Mouse (Mus musculus) thymus, postnatal 4 days (tissue): ENCODE measurements around the gene Rufy4.
A peak's percentile ranks its signal among the peaks of the same experiment; 100 is the strongest.
"Not testable (repeated sequence)": the region's sequence is repeated elsewhere in the genome, so short reads cannot be mapped to it uniquely, and the experiment has no call there.

Experiments used
- DNase-seq: peaks from one replicate; pipeline ENCODE4 v3.0.0; 2021

The Rufy4 gene

DNA sequence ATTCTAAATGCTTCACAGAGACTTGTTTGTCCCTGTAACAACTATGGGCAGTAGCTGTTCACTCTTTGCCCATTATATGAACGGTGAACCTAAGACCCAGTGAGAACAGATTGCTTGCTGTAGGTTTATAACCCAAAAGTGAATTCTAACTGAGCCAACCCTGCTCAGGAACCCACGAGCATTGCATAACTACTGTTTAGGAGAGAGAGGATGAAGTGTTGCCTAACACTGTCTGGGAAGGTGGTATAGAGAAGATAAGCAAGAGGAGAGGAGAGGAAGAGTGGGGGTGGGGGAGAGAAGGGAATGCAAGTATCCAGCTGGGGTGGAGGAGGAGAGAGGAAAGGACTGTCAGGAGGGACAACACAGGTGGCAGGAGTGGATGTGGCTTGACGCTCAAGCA is 25.8 kb downstream of the Rufy4 start:
- DNase-seq = no peak

- DNase-seq = peak; percentile 57
Observed at GRCm38 (mm10) chr1:74153461-74154184, 28.3 kb downstream of the Rufy4 start, which contains the start of gene Cxcr2. Cxcr2 (plus strand) TSS chr1:74153989.

DNA sequence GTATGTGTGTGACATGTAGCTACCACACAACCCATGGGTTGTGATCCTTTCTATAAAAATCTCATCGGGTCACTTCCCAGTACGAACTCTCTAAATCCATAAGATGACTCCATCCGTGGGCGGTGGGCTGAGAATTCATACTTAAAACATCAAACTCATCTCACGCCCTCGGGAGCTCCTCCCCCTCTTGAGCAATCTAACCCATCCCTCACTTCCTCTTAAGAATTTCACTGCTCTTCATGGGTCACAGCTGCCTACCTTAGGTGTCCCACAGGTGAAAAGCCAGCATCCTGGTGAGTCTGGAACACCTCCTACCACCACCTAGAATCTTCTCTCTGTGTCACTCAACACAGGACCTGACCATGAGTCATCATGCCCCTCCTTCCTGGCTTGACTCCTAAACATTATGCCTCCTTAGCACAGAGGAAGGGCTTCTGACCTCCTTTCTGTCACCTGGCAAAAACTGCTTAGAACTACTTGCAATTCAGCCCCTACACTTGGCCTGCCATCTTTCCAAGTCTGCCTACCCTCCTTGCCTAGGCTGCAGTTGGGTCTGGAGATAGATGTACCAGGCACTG is 30.2 kb downstream of the Rufy4 start:
- DNase-seq = peak; percentile 20

GRCm38 (mm10) chr1:74156381-74156910 is 31.1 kb downstream of the Rufy4 start:
- no peak for DNase-seq

DNA sequence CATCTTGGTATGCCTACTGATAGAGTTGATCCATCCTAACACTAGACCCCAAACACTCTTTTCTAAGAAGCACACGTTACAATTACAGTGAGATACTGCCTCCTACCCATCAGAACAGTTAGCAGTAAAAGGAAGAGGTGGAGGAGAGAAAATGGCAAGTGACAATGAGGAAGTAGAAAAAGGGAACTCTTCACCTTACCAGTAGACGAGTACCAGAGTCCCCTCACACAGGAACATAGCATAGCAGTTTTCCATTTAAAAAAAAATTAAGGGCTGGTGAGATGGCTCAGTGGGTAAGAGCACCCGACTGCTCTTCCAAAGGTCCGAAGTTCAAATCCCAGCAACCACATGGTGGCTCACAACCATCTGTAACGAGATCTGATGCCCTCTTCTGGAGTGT is 34.3 kb downstream of the Rufy4 start:
- not testable (repeated sequence) for DNase-seq

DNA sequence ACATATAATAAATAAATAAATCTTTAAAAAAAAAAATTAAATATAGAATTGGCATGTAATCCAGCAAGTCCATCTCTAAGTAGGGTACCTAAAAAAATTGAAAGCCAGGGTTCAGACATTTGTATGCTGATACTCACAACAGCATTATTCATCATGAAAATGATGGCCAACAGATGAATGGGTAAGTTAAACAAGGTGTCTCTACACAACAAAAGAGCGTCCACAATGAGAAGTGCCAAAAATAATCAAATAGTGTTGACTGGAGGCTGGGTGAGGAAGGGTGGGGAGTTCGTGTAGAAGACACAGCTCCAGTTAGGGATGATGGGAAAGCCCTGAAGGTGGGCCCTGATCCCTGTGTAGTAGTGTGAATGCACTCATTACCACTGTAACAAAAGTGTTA is 34.7 kb downstream of the Rufy4 start:
- DNase-seq = no peak

- no peak for DNase-seq
Observed at GRCm38 (mm10) chr1:74167136-74167535, 41.8 kb downstream of the Rufy4 start.

GRCm38 (mm10) chr1:74169721-74170120 is 44.4 kb downstream of the Rufy4 start:
- no peak for DNase-seq

DNA sequence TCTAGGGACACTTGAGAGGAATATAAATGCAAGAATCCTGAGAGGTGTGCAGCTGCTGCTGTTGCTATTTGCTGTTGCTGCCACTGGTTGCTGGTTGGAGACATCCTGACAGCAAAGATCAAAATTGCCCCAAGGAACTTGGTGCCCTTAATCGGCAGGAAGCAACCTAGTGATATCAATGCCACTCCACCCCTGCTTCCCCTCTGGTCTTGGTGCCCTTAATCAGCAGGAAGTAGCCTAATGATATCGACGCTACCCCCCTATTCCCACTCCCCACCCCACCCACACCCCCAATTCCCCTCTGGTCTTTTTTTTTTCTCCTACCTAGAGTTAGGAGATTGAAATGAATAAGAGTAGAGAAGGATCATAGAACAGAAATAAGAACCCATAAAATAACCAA is 47.4 kb downstream of the Rufy4 start:
- no peak for DNase-seq

DNA sequence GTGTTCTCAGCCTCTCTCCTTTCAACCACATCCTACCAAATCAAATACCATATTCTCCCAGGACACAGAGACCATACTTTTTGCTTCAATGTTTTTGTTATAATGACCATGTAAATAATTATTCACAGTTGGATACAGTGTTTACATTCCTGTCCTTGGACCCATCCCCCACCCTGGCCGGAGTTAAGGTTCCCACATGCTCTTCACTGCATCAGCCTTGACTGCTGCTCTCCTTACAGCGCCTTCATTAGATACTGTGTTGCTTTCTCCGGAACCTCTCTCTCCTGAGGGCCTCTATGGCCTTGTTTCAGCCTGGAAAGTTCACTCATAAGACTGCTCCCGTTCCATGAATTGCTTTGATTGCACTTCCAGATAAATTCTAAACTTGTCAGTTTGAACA is 50.4 kb downstream of the Rufy4 start:
- no peak for DNase-seq

DNA sequence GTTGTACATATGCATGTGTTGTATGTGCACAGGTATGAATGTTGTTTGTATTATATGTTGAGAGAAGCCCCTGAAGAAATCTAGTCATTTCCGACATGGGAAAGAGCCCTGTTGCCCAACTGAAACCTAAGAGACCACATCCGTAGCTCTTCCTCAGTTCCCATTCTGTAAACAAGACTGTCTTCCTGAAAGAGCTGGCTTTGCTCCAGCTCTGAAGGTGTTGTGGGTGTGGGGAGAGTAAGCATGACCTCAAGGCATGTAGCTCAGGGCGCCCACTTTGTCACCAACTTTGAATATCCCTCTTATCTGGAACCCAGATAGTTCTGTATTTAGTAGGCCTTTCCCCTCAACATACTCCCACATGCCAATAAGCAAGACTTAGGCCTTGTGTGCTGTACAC is 53.3 kb downstream of the Rufy4 start:
- no peak for DNase-seq

GRCm38 (mm10) chr1:74179624-74180408 is 54.5 kb downstream of the Rufy4 start:
- no peak for DNase-seq

GRCm38 (mm10) chr1:74181462-74181861 is 56.1 kb downstream of the Rufy4 start:
- no peak for DNase-seq

- no peak for DNase-seq
Observed at GRCm38 (mm10) chr1:74183006-74183405, 57.7 kb downstream of the Rufy4 start.

- DNase-seq = no peak
Observed at GRCm38 (mm10) chr1:74190471-74190870, 65.1 kb downstream of the Rufy4 start.

- no peak for DNase-seq
Observed at GRCm38 (mm10) chr1:74192711-74193110, 67.4 kb downstream of the Rufy4 start.

DNA sequence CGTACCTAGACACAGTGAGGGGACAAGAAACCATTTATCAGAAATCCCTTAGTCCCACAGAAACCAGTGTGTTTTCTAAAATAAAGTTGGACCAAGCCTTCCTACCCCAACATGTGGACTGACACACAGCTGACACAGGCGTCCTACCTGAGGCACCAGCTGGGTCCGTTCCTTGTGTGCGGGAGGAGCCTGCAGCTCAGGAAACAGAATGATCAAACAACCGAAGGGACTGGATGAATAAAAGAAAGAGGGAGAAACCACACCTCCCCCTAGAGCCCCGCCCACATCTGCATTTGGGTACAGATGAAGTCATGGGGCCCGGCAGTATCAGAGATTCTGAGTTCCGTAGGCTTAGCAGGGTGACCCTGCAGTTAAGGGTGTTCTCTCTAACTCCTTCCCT is 69.1 kb downstream of the Rufy4 start, which contains the start of gene Cxcr1:
Gene Cxcr1 (minus strand): TSS at position 187 of the 400 bp plus-strand sequence.
- no peak for DNase-seq

- DNase-seq = peak; percentile 60
Observed at GRCm38 (mm10) chr1:74195961-74196360, 70.6 kb downstream of the Rufy4 start.

DNA sequence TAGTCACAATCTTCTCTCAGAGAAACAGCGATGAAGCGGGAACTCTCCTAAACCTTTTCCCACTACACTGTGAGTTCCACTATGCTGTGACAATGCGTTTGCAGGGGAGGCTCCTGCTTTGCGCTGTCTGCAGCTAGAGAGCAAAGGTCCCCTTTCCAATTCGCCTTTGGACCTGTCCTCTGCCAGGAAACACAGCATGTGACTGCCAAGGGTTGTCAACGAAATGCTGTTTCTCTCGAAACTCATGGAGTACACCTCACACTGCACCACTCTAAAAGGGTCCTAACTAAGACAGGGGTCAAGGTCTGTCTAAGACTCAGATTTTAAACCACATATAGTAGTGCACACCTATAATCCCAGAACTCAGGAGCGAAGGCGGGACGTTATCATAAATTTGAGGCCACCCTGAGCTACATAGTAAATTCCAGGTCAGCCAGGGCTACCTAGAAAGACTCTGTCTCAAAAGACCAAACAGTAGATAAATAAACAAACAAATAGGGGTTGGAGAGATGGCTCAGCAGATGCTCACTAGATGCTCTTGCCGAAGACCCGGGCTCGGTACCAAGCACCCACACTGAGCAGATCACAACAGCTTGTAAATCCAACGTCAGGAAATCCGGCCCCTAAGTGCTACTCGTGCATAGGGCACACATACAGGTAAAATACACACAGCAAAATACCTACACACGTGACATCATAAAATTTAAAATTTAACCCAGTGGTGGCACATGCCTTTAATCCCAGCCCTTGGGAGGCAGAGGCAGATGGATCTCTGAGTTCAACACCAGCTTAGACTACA is 71.5 kb downstream of the Rufy4 start:
- DNase-seq = no peak
